Mouse (Mus musculus) erythroblast, embryonic 14.5 days (primary cell): ENCODE data around the gene F2r.

Experiments used
- GATA1 ChIP-seq: IDR thresholded peaks from 2 replicates; pipeline ENCODE4 v1.6.1; 2012; ENCODE audit warnings: low read length, inconsistent platforms, mixed read lengths
- TAL1 ChIP-seq: IDR thresholded peaks from 3 replicates; pipeline ENCODE4 v1.6.1; 2012; ENCODE audit warnings: low read length, inconsistent platforms, mixed read lengths

DNA sequence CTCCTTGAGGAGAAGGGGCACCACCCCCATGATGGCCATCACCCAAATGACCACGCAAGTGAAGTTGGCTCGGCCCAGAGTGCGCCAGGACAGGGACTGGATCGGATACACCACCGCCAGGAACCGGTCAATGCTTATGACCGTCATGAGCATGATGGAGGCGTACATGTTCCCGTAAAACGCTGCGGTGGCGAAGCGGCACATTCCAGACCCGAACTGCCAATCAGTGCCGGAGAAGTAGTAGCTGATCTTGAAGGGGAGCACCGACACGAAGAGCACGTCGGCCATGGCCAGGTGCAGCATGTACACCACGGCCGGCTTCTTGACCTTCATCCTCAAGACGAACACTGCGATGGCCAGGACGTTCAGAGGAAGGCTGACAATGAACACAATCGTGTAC lies 14.0 kb downstream of the F2r start:
- TF ChIP-seq TAL1 (no peak), GATA1 (no peak)
